Mouse (Mus musculus): ENCODE measurements around the gene 5330417C22Rik.
"Not testable (repeated sequence)": the region's sequence is repeated elsewhere in the genome, so short reads cannot be mapped to it uniquely, and the experiment has no call there.

5330417C22Rik gene

GRCm38 (mm10) chr3:108536517-108537260 is at the start of gene 5330417C22Rik:
5330417C22Rik (minus strand) TSS chr3:108536536.
- DNase-seq (ENCODE audit: inconsistent ontology term): peak; percentile 43

DNA sequence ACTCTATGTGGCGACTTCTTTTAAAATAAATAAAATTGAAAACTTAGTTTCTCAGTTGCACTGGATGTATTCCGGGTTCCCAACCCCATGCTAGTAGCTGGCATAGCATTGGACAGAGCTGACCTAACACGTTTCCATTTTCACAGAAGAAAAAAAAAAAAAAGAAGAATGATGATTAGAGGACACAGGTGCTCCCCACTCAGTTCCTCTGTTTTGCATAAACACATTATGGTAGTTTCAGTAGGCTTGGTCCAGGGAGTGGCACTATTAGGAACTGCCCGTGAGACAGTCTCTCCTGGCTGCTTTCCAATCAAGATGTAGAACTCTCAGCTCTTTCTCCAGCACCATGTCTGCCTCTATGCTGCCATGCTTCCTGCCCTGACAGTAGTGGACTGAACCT is 48.2 kb upstream of the 5330417C22Rik start:
- DNase-seq (ENCODE audit: inconsistent ontology term): no peak

DNA sequence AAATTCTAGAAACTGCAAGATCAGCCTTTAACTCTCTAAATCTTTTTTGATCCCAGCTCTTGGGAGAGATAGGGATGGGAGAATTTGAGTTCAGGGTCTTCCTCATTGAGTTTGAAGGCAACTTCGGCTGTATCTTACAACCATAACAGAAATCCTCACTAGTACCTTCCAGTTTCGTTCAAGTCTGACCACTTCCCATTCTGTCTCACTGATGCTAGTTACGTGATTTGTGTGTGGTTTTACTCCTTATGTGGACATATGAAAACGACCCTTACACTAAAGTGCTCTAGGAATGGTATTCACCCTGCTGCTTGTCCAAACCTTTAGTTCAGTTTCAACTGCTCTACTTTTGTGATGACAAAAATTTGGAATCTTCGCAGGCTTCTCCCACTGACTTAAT is 37.7 kb upstream of the 5330417C22Rik start:
- DNase-seq (ENCODE audit: inconsistent ontology term): no peak

DNA sequence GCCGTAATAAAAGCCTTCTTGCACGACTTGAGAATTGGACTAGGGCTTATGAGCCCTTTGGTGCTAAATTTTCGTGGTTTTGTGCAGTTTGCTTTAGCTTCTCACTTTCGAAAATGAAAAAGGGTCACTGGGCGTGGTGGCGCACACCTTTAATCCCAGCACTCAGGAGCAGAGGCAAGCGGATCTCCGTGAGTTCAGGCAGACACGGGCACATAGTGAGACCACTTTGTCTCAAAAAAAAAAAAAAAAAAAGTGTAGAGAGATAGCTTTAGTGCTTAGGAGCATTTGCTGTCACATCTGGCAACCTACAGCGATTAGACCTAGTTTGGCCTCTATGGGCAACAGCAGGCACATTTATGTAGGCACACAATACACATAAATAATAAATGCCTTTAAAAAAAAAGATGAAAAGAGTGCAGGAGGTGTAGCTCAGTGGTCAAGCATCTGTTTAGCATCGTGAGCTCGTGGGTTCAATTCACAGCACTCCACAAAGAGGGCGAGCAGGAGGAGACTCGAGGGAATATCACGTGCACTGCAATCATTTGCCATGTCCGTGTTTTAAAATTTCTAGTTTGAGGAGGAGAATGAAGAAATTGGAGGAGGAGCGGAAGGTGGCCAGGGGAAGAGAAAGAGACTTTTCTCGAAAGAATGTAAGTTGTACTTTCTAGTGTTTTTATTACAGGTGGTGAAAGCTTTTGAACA is 36.1 kb upstream of the 5330417C22Rik start:
- DNase-seq (ENCODE audit: inconsistent ontology term): no peak

DNA sequence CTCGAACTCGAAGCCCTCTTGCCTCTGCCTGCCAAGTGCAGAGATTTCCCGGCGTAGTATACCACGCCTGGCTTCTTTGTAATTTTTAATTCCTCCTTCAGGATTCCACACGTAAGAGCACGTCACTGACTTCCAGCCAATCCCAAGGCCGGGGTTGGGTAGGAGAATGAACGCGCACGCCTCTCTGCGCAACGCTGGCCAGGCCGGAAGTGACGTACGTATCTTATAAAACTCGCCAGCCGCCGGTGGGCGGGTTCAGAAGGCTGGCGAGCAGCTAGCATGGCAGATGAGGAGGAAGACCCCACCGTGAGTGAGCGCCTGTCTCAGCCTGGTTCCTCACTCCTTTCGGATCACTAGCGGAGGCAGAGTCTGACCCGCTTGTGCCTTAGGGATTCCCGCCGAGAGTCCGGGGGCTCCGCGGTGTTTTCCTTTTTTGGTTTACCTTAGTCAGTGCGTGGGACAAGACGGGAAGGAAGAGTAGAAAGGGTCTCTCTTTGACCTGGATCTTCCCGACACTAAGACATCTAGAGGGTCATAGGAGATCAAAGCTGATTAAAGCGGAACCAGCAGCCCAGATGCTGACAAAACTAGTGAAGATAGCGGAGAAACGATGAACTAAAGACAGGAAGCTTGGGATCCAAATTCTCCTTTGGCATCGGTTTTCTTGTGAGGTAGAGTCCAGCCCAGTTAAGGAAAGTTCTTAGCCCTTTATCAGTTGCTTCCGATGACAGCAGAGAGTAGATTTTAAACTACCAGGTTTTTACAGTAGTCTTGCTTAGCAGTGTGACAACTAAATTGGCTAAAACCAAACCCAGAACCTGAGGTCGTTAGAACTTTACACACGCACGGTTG is 35.3 kb upstream of the 5330417C22Rik start, which contains the start of gene Taf13:
TSS of gene Taf13 (plus strand) at position 256 of the 852 bp plus-strand sequence.
- peak; percentile 97 for DNase-seq (ENCODE audit: inconsistent ontology term)

- DNase-seq (ENCODE audit: inconsistent ontology term): no peak
Measured at GRCm38 (mm10) chr3:108570813-108571212, 34.5 kb upstream of the 5330417C22Rik start.

- DNase-seq (ENCODE audit: inconsistent ontology term): not testable (repeated sequence)
Measured at GRCm38 (mm10) chr3:108569636-108570035, 33.3 kb upstream of the 5330417C22Rik start.

- peak; percentile 95 for DNase-seq (ENCODE audit: inconsistent ontology term)
Measured at GRCm38 (mm10) chr3:108567990-108568877, 31.9 kb upstream of the 5330417C22Rik start.

GRCm38 (mm10) chr3:108563309-108563708 is 27.0 kb upstream of the 5330417C22Rik start:
- DNase-seq (ENCODE audit: inconsistent ontology term): peak; percentile 83

DNA sequence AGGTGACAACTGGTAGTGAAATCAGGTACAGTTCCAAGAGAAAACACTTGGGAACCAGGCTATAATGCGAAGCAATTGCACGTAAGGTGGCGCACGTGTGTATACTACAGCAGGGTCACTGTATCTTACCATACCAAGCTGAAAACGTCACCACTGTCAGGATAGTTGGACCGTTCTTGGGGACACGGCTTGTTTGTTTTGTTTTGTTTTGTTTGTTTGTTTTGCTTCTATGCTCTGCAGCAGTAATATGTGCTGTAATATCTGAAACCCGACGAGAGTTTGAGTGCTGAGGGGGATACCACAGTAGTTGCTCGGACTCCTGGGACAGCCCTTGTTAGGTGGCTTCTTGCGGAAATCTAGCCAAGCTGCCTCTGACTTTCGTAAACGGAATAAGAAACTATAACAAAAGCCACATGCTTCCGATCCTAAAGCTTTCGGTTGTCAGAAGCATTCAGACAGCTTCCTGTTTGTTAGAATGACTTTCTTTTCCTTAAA is 26.5 kb upstream of the 5330417C22Rik start:
- peak; percentile 57 for DNase-seq (ENCODE audit: inconsistent ontology term)

- peak; percentile 97 for DNase-seq (ENCODE audit: inconsistent ontology term)
Measured at GRCm38 (mm10) chr3:108562133-108562730, 25.9 kb upstream of the 5330417C22Rik start, which contains the start of gene Tmem167b. Tmem167b (minus strand) TSS chr3:108562466.

GRCm38 (mm10) chr3:108557888-108558287 is 21.6 kb upstream of the 5330417C22Rik start:
- DNase-seq (ENCODE audit: inconsistent ontology term): no peak

GRCm38 (mm10) chr3:108554587-108555312 is 18.4 kb upstream of the 5330417C22Rik start:
- DNase-seq (ENCODE audit: inconsistent ontology term): peak; percentile 97

- no peak for DNase-seq (ENCODE audit: inconsistent ontology term)
Measured at GRCm38 (mm10) chr3:108554111-108554561, 17.8 kb upstream of the 5330417C22Rik start.

DNA sequence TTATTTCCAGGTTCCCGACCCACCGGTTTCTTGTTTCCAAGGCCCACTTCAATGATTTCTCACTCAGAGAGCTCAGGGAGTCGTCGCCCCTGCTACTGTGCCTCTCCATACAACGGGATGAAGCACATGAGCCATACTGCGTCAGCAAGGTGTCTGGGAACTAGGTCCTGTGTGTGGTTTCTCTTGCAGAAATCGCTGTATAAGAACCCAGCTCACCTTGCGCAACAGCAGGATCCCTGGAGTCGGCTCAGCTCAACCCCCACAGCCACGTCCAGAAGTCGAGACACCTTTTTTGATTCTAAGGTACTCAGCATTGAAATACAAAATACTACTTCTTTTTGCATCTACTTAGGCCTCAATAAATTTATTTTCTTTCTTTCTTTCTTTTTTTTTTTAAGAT is 6.0 kb upstream of the 5330417C22Rik start:
- no peak for DNase-seq (ENCODE audit: inconsistent ontology term)

DNA sequence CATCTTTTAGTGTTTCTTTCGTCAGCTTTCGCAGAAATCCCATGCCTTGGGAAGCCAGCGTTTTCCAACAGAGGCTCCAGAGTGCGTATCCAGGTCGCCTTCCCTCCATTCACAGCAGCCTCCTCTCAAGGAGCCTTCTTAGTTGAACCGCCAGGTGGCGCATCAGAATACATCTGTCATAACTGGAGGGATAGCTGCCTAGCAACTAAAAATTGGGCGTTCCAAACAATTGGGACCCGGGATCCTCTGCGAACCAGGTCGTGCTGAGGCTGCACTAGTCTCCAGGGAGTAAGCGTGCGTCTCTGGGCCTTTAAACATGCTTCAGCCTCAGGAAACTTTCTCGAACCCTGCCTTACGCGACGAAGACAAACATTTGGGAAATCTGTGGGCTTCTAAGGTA is 967 bp upstream of the 5330417C22Rik start:
- peak; percentile 89 for DNase-seq (ENCODE audit: inconsistent ontology term)

- no peak for DNase-seq (ENCODE audit: inconsistent ontology term)
Measured at GRCm38 (mm10) chr3:108535896-108536516, 330 bp downstream of the 5330417C22Rik start.

GRCm38 (mm10) chr3:108533951-108534350 is 2.4 kb downstream of the 5330417C22Rik start, which contains the start of gene 1700013F07Rik:
1700013F07Rik (plus strand) TSS chr3:108534150.
- DNase-seq (ENCODE audit: inconsistent ontology term): no peak
